Mouse (Mus musculus) cortical plate, adult 2 months (tissue): ENCODE results near the gene Sfn.

ENCODE experiments used
- CTCF ChIP-seq: fragments of 200-500 bp; IDR thresholded peaks from 2 replicates; pipeline ENCODE4 v1.5.1; 2011; ENCODE audit warnings: mild to moderate bottlenecking, control low read depth, low read length; ENCODE audit not compliant: insufficient read depth; ENCODE audit errors: extremely low read depth
- POLR2A ChIP-seq: fragments of 200-500 bp; IDR thresholded peaks from 2 replicates; pipeline ENCODE4 v1.6.1; 2011; ENCODE audit warnings: mild to moderate bottlenecking, low read length, control low read depth; ENCODE audit not compliant: insufficient read depth; ENCODE audit errors: extremely low read depth

GRCm38 (mm10) chr4:133627039-133627438 lies 25.1 kb upstream of the Sfn start:
- no peak for TF ChIP-seq CTCF
- no peak for TF ChIP-seq POLR2A
